ENCODE assay signal across 22 mouse cellular contexts in genomic region chr17:50421476-50421875, GRCm38 (mm10).
"Had no signal": no experiment of that assay in that cellular context is flagged by ENCODE, and none has a peak within 500 bp of the region (broad histone marks: within the 10 kb centered on the region; RNA-seq: fewer than 3 reads in every experiment).

No protein-coding gene starts in this region.

- ATAC-seq: midbrain, embryonic 13.5 days; midbrain, embryonic 16.5 days had no signal

- H3K4me3 ChIP-seq: kidney, embryonic 15.5 days; left cerebral cortex, adult 2 months; liver, embryonic 15.5 days; lung, embryonic 15.5 days; megakaryocyte, embryonic 14.5 days; midbrain, embryonic 10.5 days; midbrain, embryonic 13.5 days; myocyte had no signal

- H3K27me3 ChIP-seq: kidney, embryonic 15.5 days; liver, embryonic 15.5 days; lung, embryonic 15.5 days; megakaryocyte, embryonic 14.5 days; midbrain, embryonic 13.5 days had no signal

- DNase-seq: kidney, adult 8-10 months; kidney, postnatal 14 days; kidney, postnatal 4 days; layer of hippocampus, postnatal 36 days; lung, adult 18-20 months; lung, postnatal 10 days; lung, postnatal 36 days; right cerebral cortex, postnatal 4 days; thymus, adult 2 months; thymus, postnatal 14 days; thymus, postnatal 4 days had no signal

- H3K36me3 ChIP-seq: kidney, embryonic 15.5 days; liver, embryonic 15.5 days; lung, embryonic 15.5 days; midbrain, embryonic 10.5 days; midbrain, embryonic 13.5 days had no signal

- H3K27ac ChIP-seq: kidney, embryonic 15.5 days; left cerebral cortex, adult 2 months; liver, embryonic 15.5 days; lung, embryonic 15.5 days; midbrain, embryonic 10.5 days; midbrain, embryonic 13.5 days; stomach, postnatal 0 days had no signal

- H3K4me2 ChIP-seq: kidney, embryonic 15.5 days; liver, embryonic 11.5 days; liver, embryonic 15.5 days; lung, embryonic 15.5 days; midbrain, embryonic 13.5 days had no signal

- H3K4me1 ChIP-seq: kidney, embryonic 15.5 days; lung, embryonic 15.5 days; midbrain, embryonic 10.5 days; midbrain, embryonic 13.5 days had no signal

- H3K9me3 ChIP-seq: liver, embryonic 15.5 days; lung, embryonic 15.5 days; midbrain, embryonic 13.5 days had no signal

- H3K9ac ChIP-seq: kidney, embryonic 15.5 days; liver, embryonic 15.5 days; lung, embryonic 15.5 days; midbrain, embryonic 13.5 days had no signal
